Mouse (Mus musculus): ENCODE data around the gene Prepl.

GRCm38 (mm10) chr17:85038311-85038710 lies 51.7 kb downstream of the Prepl start:
- no peak for TF ChIP-seq CTCF (IDR thresholded peaks at IDR 0.05; ENCODE audit: control insufficient read depth, insufficient read depth, insufficient read length)
- no peak for TF ChIP-seq CEBPB (IDR thresholded peaks at IDR 0.05; ENCODE audit: low read depth)
- TF ChIP-seq USF1 (IDR thresholded peaks at IDR 0.05; ENCODE audit: low read depth): no peak

All from C2C12 (cell line).